Mouse (Mus musculus): ENCODE results near the gene Eri2.

DNA sequence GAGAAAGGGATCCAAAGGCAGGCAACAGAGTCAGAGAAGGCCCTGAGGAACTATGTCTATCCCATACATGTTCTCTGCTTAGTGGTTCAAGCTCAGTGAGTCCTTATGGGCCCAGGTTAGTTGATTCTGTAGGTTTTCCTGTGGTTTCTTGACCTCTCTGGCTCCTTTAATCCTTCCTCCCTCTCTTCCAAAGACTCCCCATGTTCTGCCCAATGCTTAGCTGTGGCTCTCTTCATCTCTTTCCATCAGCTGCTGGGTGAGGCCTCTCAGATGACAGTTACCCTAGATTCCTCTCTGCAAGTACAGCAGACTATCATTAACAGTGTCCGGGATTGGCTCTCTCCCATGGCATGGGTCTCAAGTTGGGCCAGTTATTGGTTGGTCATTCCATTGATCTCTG lies 41.5 kb upstream of the Eri2 start:
- TF ChIP-seq POLR2A (IDR thresholded peaks at IDR 0.05; ENCODE audit: low read depth, low read length), result no peak
- TF ChIP-seq CTCF (conservative IDR thresholded peaks at IDR 0.05; ENCODE audit: insufficient read depth, insufficient read length, low read depth, low read length), result no peak

Measured in kidney, adult 2 months (tissue).